Mouse (Mus musculus) midbrain, postnatal 0 days (tissue): ENCODE data around the gene 4931406C07Rik. TPM values are rescaled to one million over a fixed set of nuclear protein-coding genes. Genes with fewer than 3 reads are reported as not detected.

Experiments used
- ATAC-seq: fragments of 200-750 bp; cut with Nextera tagmentation; 2 replicates; pipeline ENCODE4 v1.8.0; 2017; ENCODE audit warnings: moderate number of reproducible peaks, mild to moderate bottlenecking, moderate TSS enrichment, moderate library complexity; ENCODE audit not compliant: low FRiP score
- DNase-seq: peaks from one replicate; pipeline ENCODE4 v3.0.0-alpha.2; 2015; ENCODE audit warnings: low spot score
- H3K27ac ChIP-seq: fragments of 300-500 bp; sonication (generic); 2 replicates; pipeline ENCODE4 v1.5.1; 2014; ENCODE audit warnings: low read depth, mild to moderate bottlenecking, low read length, mixed read lengths
- H3K27me3 ChIP-seq: fragments of 300-500 bp; sonication (generic); 2 replicates; pipeline ENCODE4 v1.6.1; 2014; ENCODE audit warnings: low read length, control low read depth, mixed read lengths; ENCODE audit not compliant: insufficient read depth
- H3K36me3 ChIP-seq: fragments of 300-500 bp; sonication (generic); 2 replicates; pipeline ENCODE4 v1.6.1; 2014; ENCODE audit warnings: low read length, control low read depth, mixed read lengths; ENCODE audit not compliant: insufficient read depth
- H3K4me1 ChIP-seq: fragments of 300-500 bp; sonication (generic); 2 replicates; pipeline ENCODE4 v1.6.1; 2014; ENCODE audit warnings: mild to moderate bottlenecking, control low read depth, antibody characterized with exemption, low read length, mixed read lengths; ENCODE audit not compliant: insufficient read depth
- H3K4me2 ChIP-seq: fragments of 300-500 bp; sonication (generic); 2 replicates; pipeline ENCODE4 v1.6.1; 2014; ENCODE audit warnings: low read depth, mild to moderate bottlenecking, low read length, mixed read lengths; ENCODE audit not compliant: poor library complexity, severe bottlenecking
- H3K4me3 ChIP-seq: fragments of 300-500 bp; sonication (generic); 2 replicates; pipeline ENCODE4 v1.5.1; 2014; ENCODE audit warnings: low read depth, mild to moderate bottlenecking, low read length, moderate library complexity
- H3K9ac ChIP-seq: fragments of 300-500 bp; sonication (generic); replicated peaks from 2 replicates; pipeline ENCODE4 v1.6.1; 2014; ENCODE audit warnings: mild to moderate bottlenecking, low read length, moderate library complexity, mixed read lengths; ENCODE audit not compliant: poor library complexity, severe bottlenecking
- H3K9me3 ChIP-seq: fragments of 300-500 bp; sonication (generic); 2 replicates; pipeline ENCODE4 v1.6.1; 2016; ENCODE audit warnings: low read length, control low read depth
- CTCF ChIP-seq: IDR thresholded peaks from 2 replicates; pipeline ENCODE4 v1.5.1; 2016; ENCODE audit warnings: antibody characterized with exemption, mild to moderate bottlenecking
- WGBS: fragments of 180-500 bp; shearing (Covaris S2); extraction: QIAGEN DNeasy Blood & Tissue Kit; methylation state at CpG from one replicate; pipeline ENCODE4 v1.1.7; 2014; 5-methylcytosine and 5-hydroxymethylcytosine counted together
- polyA plus RNA-seq: library from polyadenylated mRNA; unstranded; fragments of >200 nt; fragmentation: Nextera tagmentation; extraction: Ambion mirVana; gene quantifications from 2 replicates; pipeline ENCODE4 v1.2.1, GENCODE M21; 2015
- total RNA-seq: library from RNA; depleted of rRNA; stranded (reverse); fragments of >200 nt; gene quantifications from 2 replicates; pipeline ENCODE4 v1.2.3, GENCODE M21; 2014

The 4931406C07Rik gene
- total and polyA plus RNA-seq, 2 experiments from 2014 or later, result 14.8 to 16.4 TPM

DNA sequence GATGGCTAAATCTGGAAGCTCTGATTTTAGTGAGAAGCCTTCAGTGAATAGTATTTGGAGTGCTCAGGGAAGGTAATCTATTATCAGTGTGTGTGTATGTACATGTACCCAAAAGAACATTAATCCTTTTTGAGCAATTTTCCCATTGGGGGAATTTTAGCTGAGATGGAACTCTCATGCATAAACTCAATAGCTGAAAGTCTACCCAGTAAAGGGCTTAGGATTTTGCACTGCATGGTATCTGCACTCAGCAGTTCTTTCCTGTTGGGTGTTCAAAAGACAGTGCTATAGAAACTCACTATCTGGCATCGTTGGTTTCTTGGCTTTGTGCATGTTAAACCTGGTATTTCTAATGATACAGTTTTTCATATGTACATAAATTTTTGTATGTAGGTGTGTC, 8.4 kb upstream of the 4931406C07Rik start:
- ATAC-seq (no peak), DNase-seq (no peak)
- no peak overlapping the region for H3K4me2 ChIP-seq
- H3K4me3 ChIP-seq, result no peak overlapping the region
- H3K27me3 ChIP-seq, result no peaks in the 10 kb centered on the region
- H3K36me3 ChIP-seq, result peaks cover 29% of the 10 kb centered on the region
- no peak overlapping the region for H3K27ac ChIP-seq
- WGBS, result 91% methylated on average over 1 of the region's 1 CpGs
- no peaks in the 10 kb centered on the region for H3K9me3 ChIP-seq
- H3K4me1 ChIP-seq, result no peaks in the 10 kb centered on the region
- TF ChIP-seq CTCF, result no peak
- H3K9ac ChIP-seq, result no peak overlapping the region

DNA sequence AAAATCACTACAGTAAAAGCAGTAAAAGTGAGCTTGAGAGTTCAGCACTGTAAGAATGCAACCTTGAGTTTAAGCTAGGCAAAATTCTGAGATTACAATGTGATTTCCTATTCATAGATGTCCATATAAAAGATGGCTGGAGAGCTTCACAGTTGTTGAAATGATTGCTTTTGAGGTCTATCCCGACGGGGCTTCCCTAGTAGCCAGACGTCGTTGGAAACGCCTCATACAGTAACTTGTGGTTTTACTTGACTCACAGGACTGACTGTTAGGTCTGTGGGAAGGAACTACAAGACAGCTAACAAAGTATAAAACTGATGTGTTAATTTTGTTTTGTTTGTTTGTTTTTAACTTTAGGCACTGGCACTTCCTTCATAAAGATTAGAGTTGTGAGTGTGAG, 7.4 kb upstream of the 4931406C07Rik start:
- Histone ChIP-seq H3K4me1 (no peaks in the 10 kb centered on the region), H3K4me3 (no peak overlapping the region), H3K27me3 (no peaks in the 10 kb centered on the region), H3K9ac (no peak overlapping the region), H3K4me2 (no peak overlapping the region), H3K27ac (no peak overlapping the region), H3K9me3 (no peaks in the 10 kb centered on the region), H3K36me3 (peaks cover 37% of the 10 kb centered on the region)
- 91% methylated on average over 5 of the region's 5 CpGs for WGBS
- ATAC-seq (no peak), DNase-seq (no peak)
- TF ChIP-seq CTCF, result no peak

DNA sequence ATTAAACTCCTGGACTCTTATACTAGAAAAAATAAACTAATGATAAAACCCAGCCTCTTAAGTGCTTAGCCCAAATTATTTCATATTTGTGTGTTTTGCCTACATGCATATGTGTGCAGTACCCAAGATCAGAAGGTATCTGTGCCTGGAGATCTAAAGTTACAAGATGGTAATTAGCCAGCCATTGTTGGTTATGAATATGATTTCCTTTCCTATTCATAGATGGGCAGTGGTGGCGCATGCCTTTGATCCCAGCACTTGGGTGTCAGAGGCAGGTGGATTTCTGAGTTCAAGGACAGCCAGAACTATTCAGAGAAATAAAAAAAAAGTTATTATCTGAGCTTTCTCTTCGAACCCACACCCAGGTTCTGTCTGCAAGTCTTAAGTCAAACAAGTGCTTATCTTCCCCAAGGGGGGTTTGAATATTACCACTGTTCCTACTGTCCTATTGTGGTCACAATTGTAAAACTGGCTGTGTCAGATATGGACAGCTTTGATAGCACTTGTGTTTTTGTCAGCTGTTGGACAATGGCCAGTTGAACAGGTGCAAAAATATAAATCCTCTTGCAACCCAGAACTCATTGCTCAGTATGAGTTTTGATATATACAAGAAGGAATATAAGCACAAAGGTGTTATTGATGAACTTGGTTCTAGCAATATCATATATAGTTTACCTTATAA, 5.9 kb upstream of the 4931406C07Rik start:
- Histone ChIP-seq H3K4me1 (0 out of 2 replicates have a peak, but pooled peaks cover under 1% of the 10 kb centered on the region), H3K36me3 (peaks cover 37% of the 10 kb centered on the region), H3K4me2 (no peak overlapping the region), H3K27me3 (no peaks in the 10 kb centered on the region), H3K4me3 (no peak overlapping the region), H3K27ac (no peak overlapping the region), H3K9me3 (no peaks in the 10 kb centered on the region), H3K9ac (no peak overlapping the region)
- 95% methylated on average over 2 of the region's 2 CpGs for WGBS
- no peak for DNase-seq
- no peak for TF ChIP-seq CTCF
- no peak for ATAC-seq

DNA sequence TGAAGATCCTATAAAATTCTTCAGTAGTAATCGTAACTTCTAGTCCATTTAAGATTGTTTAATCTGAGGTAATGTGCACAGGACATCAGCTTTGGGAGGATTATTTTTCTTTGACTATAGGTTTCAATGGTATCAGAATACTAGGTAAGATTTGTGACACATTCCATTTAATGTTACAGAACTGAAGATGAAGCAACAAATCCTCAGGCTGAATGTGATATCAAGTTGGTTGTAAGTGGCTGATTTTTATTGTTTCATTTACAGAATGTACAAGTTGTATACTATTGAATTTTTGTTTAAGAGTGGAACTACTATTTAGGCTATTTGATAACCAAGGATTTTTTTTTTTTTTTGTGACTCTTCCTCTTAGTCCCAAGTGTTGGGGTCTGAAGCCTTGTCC, 3.9 kb upstream of the 4931406C07Rik start:
- 95% methylated on average over 1 of the region's 1 CpGs for WGBS

DNA sequence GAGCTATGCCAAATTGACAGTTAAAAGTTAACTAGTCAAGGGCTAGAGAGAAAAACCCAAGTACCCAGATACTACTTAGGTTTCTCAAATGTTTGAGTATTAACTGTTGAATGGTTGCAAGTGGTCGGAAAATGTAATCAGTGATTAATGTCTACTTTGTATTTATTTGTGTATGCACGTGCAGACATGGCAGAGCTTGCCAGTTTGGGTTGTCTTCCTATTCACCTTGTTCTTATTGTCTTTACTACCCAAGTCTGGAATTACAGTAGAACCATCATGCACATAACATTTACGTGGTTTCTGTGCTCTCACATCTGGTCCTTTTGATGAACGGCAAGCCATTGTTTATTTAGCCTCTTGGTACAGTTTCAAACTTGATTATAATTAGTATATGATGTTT, 3.2 kb upstream of the 4931406C07Rik start:
- H3K4me2 ChIP-seq, result no peak overlapping the region
- TF ChIP-seq CTCF, result no peak
- ATAC-seq (no peak), DNase-seq (no peak)
- peaks cover 10% of the 10 kb centered on the region; the same call in 1 of the 2 replicates for H3K4me1 ChIP-seq
- H3K4me3 ChIP-seq, result no peak overlapping the region
- peaks cover 34% of the 10 kb centered on the region for H3K36me3 ChIP-seq
- 84% methylated on average over 4 of the region's 4 CpGs for WGBS
- no peak overlapping the region for H3K27ac ChIP-seq
- H3K9ac ChIP-seq, result no peak overlapping the region
- no peaks in the 10 kb centered on the region for H3K27me3 ChIP-seq
- no peaks in the 10 kb centered on the region for H3K9me3 ChIP-seq

More for the DNA sequence above, 3.9 kb upstream of the 4931406C07Rik start:
- Histone ChIP-seq H3K4me2 (no peak overlapping the region), H3K27ac (no peak overlapping the region), H3K27me3 (no peaks in the 10 kb centered on the region), H3K4me3 (no peak overlapping the region), H3K4me1 (0 out of 2 replicates have a peak, but pooled peaks cover 6% of the 10 kb centered on the region), H3K9ac (no peak overlapping the region), H3K36me3 (peaks cover 37% of the 10 kb centered on the region), H3K9me3 (no peaks in the 10 kb centered on the region)
- no peak for TF ChIP-seq CTCF
- ATAC-seq (no peak), DNase-seq (no peak)

DNA sequence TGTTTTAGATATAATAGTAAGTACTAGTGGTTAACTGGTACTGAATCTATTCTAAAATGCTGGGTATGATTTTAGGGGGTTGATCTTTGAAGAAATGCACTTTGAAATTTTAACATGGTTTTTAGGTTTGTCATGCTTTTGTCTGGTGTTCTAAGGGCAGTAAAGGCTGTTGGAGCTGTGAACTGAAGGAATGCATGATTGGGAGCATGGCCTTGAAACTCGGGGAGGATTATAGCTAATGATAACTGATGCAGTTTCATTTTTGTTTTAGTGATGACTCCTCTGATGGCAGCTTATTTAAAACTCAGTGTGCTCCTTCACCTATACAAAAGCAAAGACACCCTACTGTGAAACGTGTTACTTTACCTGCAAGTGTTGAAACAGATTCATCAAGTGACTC, 2.0 kb upstream of the 4931406C07Rik start:
- Histone ChIP-seq H3K36me3 (peaks cover 24% of the 10 kb centered on the region), H3K9ac (no peak overlapping the region), H3K27me3 (no peaks in the 10 kb centered on the region), H3K9me3 (no peaks in the 10 kb centered on the region), H3K4me1 (peaks cover 10% of the 10 kb centered on the region; the same call in 1 of the 2 replicates), H3K27ac (no peak overlapping the region), H3K4me3 (no peak overlapping the region), H3K4me2 (no peak overlapping the region)
- WGBS, result 47% methylated on average over 2 of the region's 2 CpGs
- ATAC-seq (no peak), DNase-seq (no peak)
- TF ChIP-seq CTCF, result no peak
